Mouse (Mus musculus): ENCODE measurements around the gene Smad1. TPM values are rescaled to one million over a fixed set of nuclear protein-coding genes. Genes with fewer than 3 reads are reported as not detected.

The Smad1 gene
- polyA plus RNA-seq, 1 experiment: 48.0 TPM

- H3K36me3 ChIP-seq (ENCODE audit: control insufficient read depth, insufficient read depth, low read length): no peaks in the 10 kb centered on the region
- TF ChIP-seq POLR2A (IDR thresholded peaks at IDR 0.05; ENCODE audit: control insufficient read depth, extremely low read depth, insufficient read depth, low read length, poor library complexity): no peak
- no peak for TF ChIP-seq CTCF (IDR thresholded peaks at IDR 0.05; ENCODE audit: borderline replicate concordance, control insufficient read depth, extremely low read depth, insufficient read depth, low read length, poor library complexity)
- H3K4me1 ChIP-seq (replicated peaks; ENCODE audit: control insufficient read depth, insufficient read depth, low read length): no peaks in the 10 kb centered on the region
- no peak for DNase-seq
- H3K27me3 ChIP-seq (ENCODE audit: control insufficient read depth, insufficient read depth, low read length): no peaks in the 10 kb centered on the region
- H3K4me3 ChIP-seq (ENCODE audit: control insufficient read depth, insufficient read depth, low read length): no peak overlapping the region
- no peak overlapping the region for H3K27ac ChIP-seq (ENCODE audit: control insufficient read depth, insufficient read depth, low read length)
- WGBS: 63% methylated on average over 6 of the region's 6 CpGs
These were observed 5.7 kb upstream of the Smad1 start for GRCm38 (mm10) chr8:79404895-79405557.

- no peak for DNase-seq
- WGBS: 92% methylated on average over 2 of the region's 2 CpGs
These were observed 1.4 kb upstream of the Smad1 start for GRCm38 (mm10) chr8:79400671-79401070.

GRCm38 (mm10) chr8:79398251-79398981 is 902 bp downstream of the Smad1 start:
- Histone ChIP-seq H3K4me1 (replicated peaks; ENCODE audit: control insufficient read depth, insufficient read depth, low read length) (peaks cover 13% of the 10 kb centered on the region), H3K27ac (ENCODE audit: control insufficient read depth, insufficient read depth, low read length) (peak overlapping the region; percentile 3; the same call in 1 of the 2 replicates), H3K27me3 (ENCODE audit: control insufficient read depth, insufficient read depth, low read length) (no peaks in the 10 kb centered on the region), H3K36me3 (ENCODE audit: control insufficient read depth, insufficient read depth, low read length) (no peaks in the 10 kb centered on the region), H3K4me3 (ENCODE audit: control insufficient read depth, insufficient read depth, low read length) (peak overlapping the region; percentile 93)
- peak; percentile 42 for DNase-seq
- peak; percentile 51; the same call in 1 of the 2 replicates for TF ChIP-seq POLR2A (IDR thresholded peaks at IDR 0.05; ENCODE audit: control insufficient read depth, extremely low read depth, insufficient read depth, low read length, poor library complexity)
- no peak for TF ChIP-seq CTCF (IDR thresholded peaks at IDR 0.05; ENCODE audit: borderline replicate concordance, control insufficient read depth, extremely low read depth, insufficient read depth, low read length, poor library complexity)
- under 1% methylated on average over 64 of the region's 68 CpGs for WGBS

More at GRCm38 (mm10) chr8:79400671-79401070, 1.4 kb upstream of the Smad1 start:
- H3K4me1 ChIP-seq (replicated peaks; ENCODE audit: control insufficient read depth, insufficient read depth, low read length): peaks cover 10% of the 10 kb centered on the region
- no peak overlapping the region for H3K27ac ChIP-seq (ENCODE audit: control insufficient read depth, insufficient read depth, low read length)
- no peaks in the 10 kb centered on the region for H3K36me3 ChIP-seq (ENCODE audit: control insufficient read depth, insufficient read depth, low read length)
- TF ChIP-seq POLR2A (IDR thresholded peaks at IDR 0.05; ENCODE audit: control insufficient read depth, extremely low read depth, insufficient read depth, low read length, poor library complexity) (no peak), CTCF (IDR thresholded peaks at IDR 0.05; ENCODE audit: borderline replicate concordance, control insufficient read depth, extremely low read depth, insufficient read depth, low read length, poor library complexity) (no peak)
- no peak overlapping the region for H3K4me3 ChIP-seq (ENCODE audit: control insufficient read depth, insufficient read depth, low read length)
- H3K27me3 ChIP-seq (ENCODE audit: control insufficient read depth, insufficient read depth, low read length): no peaks in the 10 kb centered on the region

- DNase-seq: peak; percentile 22
- Histone ChIP-seq H3K27ac (ENCODE audit: control insufficient read depth, insufficient read depth, low read length) (peak overlapping the region; percentile 18; the same call in 1 of the 2 replicates), H3K36me3 (ENCODE audit: control insufficient read depth, insufficient read depth, low read length) (no peaks in the 10 kb centered on the region), H3K27me3 (ENCODE audit: control insufficient read depth, insufficient read depth, low read length) (no peaks in the 10 kb centered on the region), H3K4me1 (replicated peaks; ENCODE audit: control insufficient read depth, insufficient read depth, low read length) (peaks cover 13% of the 10 kb centered on the region), H3K4me3 (ENCODE audit: control insufficient read depth, insufficient read depth, low read length) (peak overlapping the region; percentile 93)
- no peak for TF ChIP-seq POLR2A (IDR thresholded peaks at IDR 0.05; ENCODE audit: control insufficient read depth, extremely low read depth, insufficient read depth, low read length, poor library complexity)
- no peak for TF ChIP-seq CTCF (IDR thresholded peaks at IDR 0.05; ENCODE audit: borderline replicate concordance, control insufficient read depth, extremely low read depth, insufficient read depth, low read length, poor library complexity)
- WGBS: 47% methylated on average over 7 of the region's 7 CpGs
These were observed 1.5 kb downstream of the Smad1 start for GRCm38 (mm10) chr8:79397705-79398250.

GRCm38 (mm10) chr8:79396911-79397310 is 2.4 kb downstream of the Smad1 start:
- no peak for DNase-seq
- TF ChIP-seq POLR2A (IDR thresholded peaks at IDR 0.05; ENCODE audit: control insufficient read depth, extremely low read depth, insufficient read depth, low read length, poor library complexity) (no peak), CTCF (IDR thresholded peaks at IDR 0.05; ENCODE audit: borderline replicate concordance, control insufficient read depth, extremely low read depth, insufficient read depth, low read length, poor library complexity) (no peak)
- Histone ChIP-seq H3K27me3 (ENCODE audit: control insufficient read depth, insufficient read depth, low read length) (no peaks in the 10 kb centered on the region), H3K4me3 (ENCODE audit: control insufficient read depth, insufficient read depth, low read length) (no peak overlapping the region), H3K27ac (ENCODE audit: control insufficient read depth, insufficient read depth, low read length) (no peak overlapping the region), H3K36me3 (ENCODE audit: control insufficient read depth, insufficient read depth, low read length) (no peaks in the 10 kb centered on the region), H3K4me1 (replicated peaks; ENCODE audit: control insufficient read depth, insufficient read depth, low read length) (peaks cover 13% of the 10 kb centered on the region)
- WGBS: 94% methylated on average over 6 of the region's 6 CpGs

- Histone ChIP-seq H3K27ac (ENCODE audit: control insufficient read depth, insufficient read depth, low read length) (no peak overlapping the region), H3K4me3 (ENCODE audit: control insufficient read depth, insufficient read depth, low read length) (no peak overlapping the region), H3K27me3 (ENCODE audit: control insufficient read depth, insufficient read depth, low read length) (no peaks in the 10 kb centered on the region), H3K4me1 (replicated peaks; ENCODE audit: control insufficient read depth, insufficient read depth, low read length) (peaks cover 9% of the 10 kb centered on the region), H3K36me3 (ENCODE audit: control insufficient read depth, insufficient read depth, low read length) (no peaks in the 10 kb centered on the region)
- TF ChIP-seq CTCF (IDR thresholded peaks at IDR 0.05; ENCODE audit: borderline replicate concordance, control insufficient read depth, extremely low read depth, insufficient read depth, low read length, poor library complexity) (no peak), POLR2A (IDR thresholded peaks at IDR 0.05; ENCODE audit: control insufficient read depth, extremely low read depth, insufficient read depth, low read length, poor library complexity) (no peak)
- no peak for DNase-seq
- 80% methylated on average over 9 of the region's 9 CpGs for WGBS
These were observed 5.3 kb downstream of the Smad1 start for GRCm38 (mm10) chr8:79394009-79394408.
